Mouse (Mus musculus) lung, embryonic 15.5 days (tissue): ENCODE results near the gene Pcif1. TPM values are rescaled to one million over a fixed set of nuclear protein-coding genes. Genes with fewer than 3 reads are reported as not detected.

Source experiments
- ATAC-seq: fragments of 200-750 bp; cut with Nextera tagmentation; 2 replicates; pipeline ENCODE4 v1.8.0; 2017; ENCODE audit warnings: moderate number of reproducible peaks, borderline replicate concordance; ENCODE audit not compliant: low FRiP score, low TSS enrichment; ENCODE audit errors: extremely low read depth
- H3K27ac ChIP-seq: fragments of 300-500 bp; sonication (generic); 2 replicates; pipeline ENCODE4 v1.5.1; 2015; ENCODE audit warnings: moderate library complexity, mild to moderate bottlenecking, inconsistent platforms
- H3K27me3 ChIP-seq: fragments of 300-500 bp; sonication (generic); 2 replicates; pipeline ENCODE4 v1.6.1; 2015; ENCODE audit warnings: inconsistent platforms
- H3K36me3 ChIP-seq: fragments of 300-500 bp; sonication (generic); 2 replicates; pipeline ENCODE4 v1.6.1; 2015; ENCODE audit warnings: inconsistent platforms
- H3K4me1 ChIP-seq: fragments of 300-500 bp; sonication (generic); 2 replicates; pipeline ENCODE4 v1.6.1; 2015; ENCODE audit warnings: inconsistent platforms
- H3K4me2 ChIP-seq: fragments of 300-500 bp; sonication (generic); 2 replicates; pipeline ENCODE4 v1.6.1; 2015; ENCODE audit warnings: inconsistent platforms, mild to moderate bottlenecking, moderate library complexity
- H3K4me3 ChIP-seq: fragments of 300-500 bp; sonication (generic); 2 replicates; pipeline ENCODE4 v1.5.1; 2015; ENCODE audit warnings: mild to moderate bottlenecking, inconsistent platforms
- H3K9ac ChIP-seq: fragments of 300-500 bp; sonication (generic); 2 replicates; pipeline ENCODE4 v1.6.1; 2015; ENCODE audit warnings: inconsistent platforms
- H3K9me3 ChIP-seq: fragments of 300-500 bp; sonication (generic); 2 replicates; pipeline ENCODE4 v1.6.1; 2016; ENCODE audit warnings: inconsistent platforms
- WGBS: fragments of 180-500 bp; shearing (Covaris S2); methylation state at CpG from one replicate; pipeline ENCODE4 v1.1.7; 2015; 5-methylcytosine and 5-hydroxymethylcytosine counted together
- polyA plus RNA-seq: library from polyadenylated mRNA; unstranded; fragments of >200 nt; fragmentation: Nextera tagmentation; extraction: Ambion mirVana; gene quantifications from 2 replicates; pipeline ENCODE4 v1.2.1, GENCODE M21; 2015

Pcif1 gene
- polyA plus RNA-seq, 1 experiment from 2014 or later, result 74.4 TPM

DNA sequence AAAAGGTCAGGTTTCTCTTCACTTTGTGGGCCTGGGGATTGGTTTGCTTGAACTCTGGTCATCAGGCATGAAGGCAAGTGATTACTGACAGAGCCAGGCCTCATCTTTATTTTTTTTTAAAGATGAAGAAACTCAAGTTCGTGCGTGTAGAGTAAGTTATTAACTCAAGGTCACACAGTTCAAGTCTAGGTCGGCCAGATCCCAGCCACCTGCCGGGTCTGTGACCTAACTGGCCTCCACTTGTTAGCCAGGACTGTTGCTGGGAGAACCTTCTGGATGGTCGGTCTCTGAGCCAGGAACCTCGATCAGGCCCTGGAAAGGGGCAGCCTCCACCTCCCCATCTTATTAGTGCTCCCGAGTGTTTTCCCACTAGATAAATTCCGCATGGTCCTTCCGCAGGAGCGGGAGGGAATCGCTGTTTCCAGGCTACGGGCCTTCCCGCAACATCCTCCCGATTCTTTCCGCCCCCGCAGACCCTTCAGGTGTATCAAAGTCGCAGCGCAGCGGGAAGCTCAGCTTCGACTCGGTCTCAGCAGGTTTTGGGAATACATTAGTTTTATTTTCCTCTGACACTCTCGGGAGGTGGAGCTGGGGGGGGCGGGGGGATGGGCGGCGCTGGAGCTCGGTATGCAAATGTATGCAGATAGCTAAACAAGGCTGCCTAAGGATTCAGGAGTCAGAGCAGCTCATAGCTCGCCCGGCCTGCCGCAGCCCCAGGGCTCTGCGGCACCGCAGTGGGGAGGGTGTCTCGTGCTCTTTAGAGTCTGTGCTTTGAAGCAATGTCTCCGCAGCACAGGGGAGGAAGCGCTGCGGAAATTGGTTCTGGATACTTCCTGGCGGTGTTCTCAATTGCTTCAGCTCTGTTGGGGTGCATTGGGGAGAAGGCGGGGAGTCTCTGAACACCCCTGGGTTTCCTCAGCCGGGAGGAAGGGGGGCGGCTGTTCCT, 59.3 kb downstream of the Pcif1 start:
- Histone ChIP-seq H3K27ac (no peak overlapping the region), H3K9ac (no peak overlapping the region), H3K4me1 (peaks cover 12% of the 10 kb centered on the region; the same call in 1 of the 2 replicates), H3K36me3 (no peaks in the 10 kb centered on the region), H3K9me3 (no peaks in the 10 kb centered on the region), H3K4me3 (peak overlapping the region; percentile 25), H3K4me2 (peak overlapping the region; percentile 53), H3K27me3 (peaks cover 59% of the 10 kb centered on the region)
- 2% methylated on average over 39 of the region's 39 CpGs for WGBS
- ATAC-seq, result peak; percentile 63; the same call in 1 of the 2 replicates

DNA sequence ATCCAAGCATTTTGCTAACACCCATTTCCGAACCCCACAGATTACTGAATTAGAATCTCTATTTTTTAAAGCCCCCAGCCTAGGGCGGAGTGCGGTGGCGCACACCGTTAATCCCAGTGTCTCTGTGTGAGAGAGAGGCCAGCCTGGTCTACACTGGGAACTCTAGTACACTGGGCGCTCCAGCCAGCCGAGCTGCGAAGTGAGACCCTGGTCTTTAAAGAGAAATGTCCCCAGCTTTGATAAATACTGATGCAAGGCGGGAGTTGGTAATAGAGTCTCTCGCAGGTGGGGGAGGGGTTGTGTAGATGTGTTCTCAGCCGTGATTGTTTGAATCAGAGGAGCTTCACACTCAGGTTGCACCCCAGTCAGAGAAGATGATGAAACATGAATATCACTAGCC, 60.0 kb downstream of the Pcif1 start:
- no peak overlapping the region for H3K27ac ChIP-seq
- H3K4me1 ChIP-seq, result peaks cover 12% of the 10 kb centered on the region; the same call in 1 of the 2 replicates
- H3K9me3 ChIP-seq, result no peaks in the 10 kb centered on the region
- H3K36me3 ChIP-seq, result no peaks in the 10 kb centered on the region
- peak overlapping the region; percentile 53 for H3K4me2 ChIP-seq
- 3% methylated on average over 11 of the region's 11 CpGs for WGBS
- peak overlapping the region; percentile 25; the same call in 1 of the 2 replicates for H3K4me3 ChIP-seq
- no peak overlapping the region for H3K9ac ChIP-seq
- no peak for ATAC-seq
- peaks cover 57% of the 10 kb centered on the region for H3K27me3 ChIP-seq

DNA sequence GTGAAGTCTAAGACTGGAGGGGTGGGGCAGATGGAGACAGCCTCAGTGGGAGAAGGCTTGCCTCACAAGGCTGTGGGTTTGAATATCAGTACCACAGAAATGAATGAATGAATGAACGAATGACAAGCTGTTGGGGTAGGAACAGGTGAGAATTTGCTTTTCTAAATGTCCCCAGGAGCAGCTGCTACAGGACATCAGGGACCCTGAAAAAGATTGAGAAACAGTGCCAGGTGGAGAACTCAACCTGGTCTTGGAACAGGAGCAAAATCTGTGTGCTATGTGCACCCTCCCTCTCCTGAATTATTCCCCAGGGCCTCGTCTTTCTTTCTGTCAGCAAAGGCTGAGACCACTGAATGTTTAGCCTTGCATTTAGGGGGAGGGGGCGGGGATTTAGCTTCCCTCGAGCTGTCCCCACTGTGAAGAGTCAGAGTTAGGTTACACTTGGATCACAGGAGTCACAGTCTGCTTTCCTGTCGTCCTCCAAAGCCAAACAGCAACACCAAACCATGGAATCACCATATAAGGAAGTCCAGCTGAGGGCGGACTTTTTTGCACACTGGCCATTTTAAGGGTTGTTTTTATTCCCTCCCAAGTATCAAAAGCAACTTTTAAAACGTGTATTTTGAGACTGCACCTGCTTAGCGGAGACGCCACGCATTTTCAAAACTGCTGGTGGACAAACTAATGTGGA, 61.2 kb downstream of the Pcif1 start, which contains the start of gene Mmp9:
Gene Mmp9 (plus strand): TSS at position 641 of the 691 bp plus-strand sequence.
- Histone ChIP-seq H3K4me2 (no peak within 1 kb of the TSS), H3K9ac (no peak within 1 kb of the TSS), H3K27ac (no peak within 1 kb of the TSS), H3K4me1 (peaks cover 12% of the 10 kb centered on the region; the same call in 1 of the 2 replicates), H3K27me3 (peaks cover 57% of the 10 kb centered on the region), H3K36me3 (no peaks in the 10 kb centered on the region), H3K9me3 (no peaks in the 10 kb centered on the region), H3K4me3 (no peak within 1 kb of the TSS)
- 23% methylated on average over 10 of the region's 10 CpGs for WGBS
- no peak for ATAC-seq

DNA sequence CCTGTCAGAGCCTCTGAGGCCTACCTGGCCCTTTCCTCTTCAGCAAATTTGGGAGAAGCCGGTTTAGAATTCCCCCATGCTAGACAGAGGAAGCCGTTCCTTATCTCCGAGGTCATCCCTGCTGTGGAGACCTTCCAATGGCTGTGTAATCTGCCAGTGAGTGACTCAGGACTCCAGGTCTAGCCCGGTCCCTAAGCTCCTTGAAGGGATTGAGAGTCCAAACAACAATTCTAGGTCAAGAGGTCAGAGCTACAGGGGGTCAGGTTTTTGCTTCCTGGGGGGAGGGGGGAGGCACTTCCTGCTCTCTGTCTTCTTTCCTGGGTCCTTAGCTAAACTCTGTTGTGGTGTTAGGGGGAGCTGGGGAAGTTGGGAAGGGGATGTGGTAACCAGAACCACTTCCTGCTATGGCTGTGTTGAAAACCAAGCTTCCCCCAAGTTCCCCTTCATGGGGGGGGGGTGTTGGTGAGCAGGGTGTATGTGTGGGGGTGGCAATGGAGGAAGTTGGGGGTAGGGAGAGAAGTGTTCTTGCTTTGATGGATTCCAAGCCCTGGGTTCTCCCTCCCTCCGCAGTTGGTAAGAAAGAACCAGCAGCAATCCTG, 63.7 kb downstream of the Pcif1 start:
- peaks cover 63% of the 10 kb centered on the region for H3K27me3 ChIP-seq
- no peak overlapping the region for H3K4me3 ChIP-seq
- no peaks in the 10 kb centered on the region for H3K36me3 ChIP-seq
- ATAC-seq, result no peak
- H3K4me1 ChIP-seq, result peaks cover 12% of the 10 kb centered on the region; the same call in 1 of the 2 replicates
- 13% methylated on average over 5 of the region's 5 CpGs for WGBS
- no peak overlapping the region for H3K9ac ChIP-seq
- H3K27ac ChIP-seq, result no peak overlapping the region
- no peak overlapping the region for H3K4me2 ChIP-seq
- no peaks in the 10 kb centered on the region for H3K9me3 ChIP-seq

Other genes with a start within 250 kb of the Pcif1 start
- not detected in 2 replicates for gene Wfdc16, start 240.5 kb upstream of the Pcif1 start, polyA plus RNA-seq
- not detected in 2 replicates for gene Wfdc10, start 223.3 kb upstream of the Pcif1 start, polyA plus RNA-seq
- not detected in 2 replicates for gene Wfdc9, start 222.7 kb upstream of the Pcif1 start, polyA plus RNA-seq
- not detected in 2 replicates for gene Wfdc11, start 205.2 kb upstream of the Pcif1 start, polyA plus RNA-seq
- gene Wfdc13, start 194.2 kb upstream of the Pcif1 start, polyA plus RNA-seq, result 0.20 and 0.22 TPM in 2 replicates
- gene Spint4, start 180.8 kb upstream of the Pcif1 start, polyA plus RNA-seq, result not detected in 2 replicates
- gene Spint5, start 164.0 kb upstream of the Pcif1 start, polyA plus RNA-seq, result not detected in 2 replicates
- gene Wfdc3, start 133.4 kb upstream of the Pcif1 start, polyA plus RNA-seq, result 1.9 and 2.3 TPM in 2 replicates
- gene Dnttip1, start 133.3 kb upstream of the Pcif1 start, polyA plus RNA-seq, result 70.5 and 71.3 TPM in 2 replicates
- gene Ube2c, start 109.4 kb upstream of the Pcif1 start, polyA plus RNA-seq, result 554 and 590 TPM in 2 replicates
- 2.0 and 9.7 TPM in 2 replicates for gene Tnnc2, start 99.3 kb upstream of the Pcif1 start, polyA plus RNA-seq
- gene Snx21, start 93.5 kb upstream of the Pcif1 start, polyA plus RNA-seq, result 24.4 and 27.0 TPM in 2 replicates
- gene Acot8, start 74.4 kb upstream of the Pcif1 start, polyA plus RNA-seq, result 19.8 and 20.3 TPM in 2 replicates
- 6.7 and 8.4 TPM in 2 replicates for gene Zswim3, start 74.2 kb upstream of the Pcif1 start, polyA plus RNA-seq
- gene Zswim1, start 56.6 kb upstream of the Pcif1 start, polyA plus RNA-seq, result 15.8 and 16.8 TPM in 2 replicates
- gene Spata25, start 50.8 kb upstream of the Pcif1 start, polyA plus RNA-seq, result not detected in 2 replicates
- 131 and 139 TPM in 2 replicates for gene Ctsa, start 46.4 kb upstream of the Pcif1 start, polyA plus RNA-seq
- gene Neurl2, start 45.8 kb upstream of the Pcif1 start, polyA plus RNA-seq, result 6.6 and 7.5 TPM in 2 replicates
- 149 and 169 TPM in 2 replicates for gene Pltp, start 21.6 kb upstream of the Pcif1 start, polyA plus RNA-seq
- gene Zfp335, start 32.5 kb downstream of the Pcif1 start, polyA plus RNA-seq, result 12.4 and 13.2 TPM in 2 replicates
- 0.59 and 1.4 TPM in 2 replicates for gene Mmp9, start 61.5 kb downstream of the Pcif1 start, polyA plus RNA-seq
- 0.68 and 1.1 TPM in 2 replicates for gene Slc12a5, start 81.5 kb downstream of the Pcif1 start, polyA plus RNA-seq
- 67.4 and 73.8 TPM in 2 replicates for gene Ncoa5, start 155.6 kb downstream of the Pcif1 start, polyA plus RNA-seq
- 30.2 and 35.4 TPM in 2 replicates for gene Cd40, start 176.3 kb downstream of the Pcif1 start, polyA plus RNA-seq
- not detected in 2 replicates for gene 1700025C18Rik, start 211.4 kb downstream of the Pcif1 start, polyA plus RNA-seq